Comparison of ENCODE assay signal across 9 mouse cellular contexts in genomic region chr2:58174476-58175286, GRCm38 (mm10). TPM values are rescaled to one million over a fixed set of nuclear protein-coding genes. Genes with fewer than 3 reads are reported as not detected.
DNase-seq lines count a peak whose midpoint lies in the region; ATAC-seq and TF ChIP-seq lines count a peak whose summit lies in the region.
"Had no signal": no experiment of that assay in that cellular context is flagged by ENCODE, and none has a peak within 500 bp of the region (broad histone marks: within the 10 kb centered on the region; RNA-seq: fewer than 3 reads in every experiment).

No protein-coding gene starts in this region.

- H3K4me1 ChIP-seq in cerebellum, adult 2 months (ENCODE audit: control insufficient read depth, insufficient read depth, low read length), result peaks cover 13% of the 10 kb centered on the region; the same call in 1 of the 2 replicates
- H3K4me1 ChIP-seq in forebrain, embryonic 15.5 days, result peaks cover 16% of the 10 kb centered on the region
- H3K4me1 ChIP-seq in midbrain, embryonic 13.5 days (replicated peaks), result 0 out of 2 replicates have a peak, but pooled peaks cover 10% of the 10 kb centered on the region

- H3K27me3 ChIP-seq in cerebellum, adult 2 months (ENCODE audit: control insufficient read depth, insufficient read depth, low read length), result no peaks in the 10 kb centered on the region
- H3K27me3 ChIP-seq in forebrain, embryonic 15.5 days, result no peaks in the 10 kb centered on the region
- no peaks in the 10 kb centered on the region for H3K27me3 ChIP-seq in midbrain, embryonic 13.5 days
- H3K27me3 ChIP-seq: Patski had no signal

- peak overlapping the region; percentile 49; the same call in 1 of the 2 replicates for H3K27ac ChIP-seq in cerebellum, adult 2 months (ENCODE audit: insufficient read depth, low read length)
- peak overlapping the region; percentile 79 for H3K27ac ChIP-seq in forebrain, embryonic 15.5 days (replicated peaks)
- peak overlapping the region; percentile 42 for H3K27ac ChIP-seq in midbrain, embryonic 13.5 days

- H3K36me3 ChIP-seq in forebrain, embryonic 15.5 days, result no peaks in the 10 kb centered on the region
- H3K36me3 ChIP-seq in midbrain, embryonic 13.5 days, result no peaks in the 10 kb centered on the region

- H3K9me3 ChIP-seq in forebrain, embryonic 15.5 days, result no peaks in the 10 kb centered on the region
- no peaks in the 10 kb centered on the region for H3K9me3 ChIP-seq in midbrain, embryonic 13.5 days

- TF ChIP-seq POLR2A in cerebellum, adult 2 months (IDR thresholded peaks at IDR 0.05; ENCODE audit: borderline replicate concordance, insufficient read depth, low read length), result no peak

- 0 out of 2 replicates have a peak overlapping the region, but pooled peaks have one; percentile 7 for H3K9ac ChIP-seq in forebrain, embryonic 15.5 days (replicated peaks)
- no peak overlapping the region for H3K9ac ChIP-seq in midbrain, embryonic 13.5 days (replicated peaks)

- TF ChIP-seq CTCF in cerebellum, adult 2 months (IDR thresholded peaks at IDR 0.05; ENCODE audit: borderline replicate concordance, insufficient read depth, low read depth, low read length), result no peak

- no peak overlapping the region for H3K4me3 ChIP-seq in cerebellum, adult 2 months (replicated peaks; ENCODE audit: insufficient read depth, low read depth, low read length)
- 0 out of 2 replicates have a peak overlapping the region, but pooled peaks have one; percentile 7 for H3K4me3 ChIP-seq in forebrain, embryonic 15.5 days
- no peak overlapping the region for H3K4me3 ChIP-seq in midbrain, embryonic 13.5 days (replicated peaks)

- DNase-seq in left cerebral cortex, adult 8-10 months (ENCODE audit: low spot score in 2 of 2), result peak; percentile 12 to 21
- DNase-seq in left cerebral cortex, adult 11 months (ENCODE audit: low spot score), result no peak
- DNase-seq in cerebellum, adult 2 months, result peak; percentile 45 to 50
- DNase-seq in yolk sac, embryonic 10.5 days (ENCODE audit: low spot score), result no peak
- no peak for DNase-seq in spleen, postnatal 10 days (ENCODE audit: low spot score in 2 of 2)
- DNase-seq in gastrocnemius, postnatal 10 days, result no peak

- peak overlapping the region; percentile 26 for H3K4me2 ChIP-seq in forebrain, embryonic 15.5 days (replicated peaks)
- 0 out of 2 replicates have a peak overlapping the region, but pooled peaks have one; percentile 5 for H3K4me2 ChIP-seq in midbrain, embryonic 13.5 days (replicated peaks)

- peak; percentile 96 for ATAC-seq in forebrain, embryonic 15.5 days (replicated peaks)
- peak; percentile 94 for ATAC-seq in midbrain, embryonic 13.5 days

- WGBS in cerebellum, adult 2 months, result 21% methylated on average over 9 of the region's 9 CpGs
- WGBS in forebrain, embryonic 15.5 days, result 4% methylated on average over 9 of the region's 9 CpGs
- WGBS in midbrain, embryonic 13.5 days, result 47% methylated on average over 9 of the region's 9 CpGs

RNA-seq across cellular contexts. Expression of gene Cytip, which starts 20.7 kb away (rescaled TPM):
- under 1 TPM in 3 of 4 experiments, not detected in 1; 0.07 to 0.98 (median 0.93) TPM for total RNA-seq in left cerebral cortex, adult 8-10 months (2022)
- polyA plus RNA-seq in cerebellum, adult 2 months (2012; rRNA removed), result 0.38 and 0.40 TPM in 2 replicates
- 0.09 TPM in 1 of 2 replicates, not detected in the other for polyA plus RNA-seq in forebrain, embryonic 15.5 days (2015; fragmentation: Nextera tagmentation; extraction: Ambion mirVana)
- polyA plus RNA-seq in midbrain, embryonic 13.5 days (2015; fragmentation: Nextera tagmentation; extraction: Ambion mirVana), result 0.34 and 0.50 TPM in 2 replicates
- total RNA-seq in gastrocnemius, postnatal 10 days (2021), result under 1 TPM; 0.19 to 0.43 TPM

Comparison
In these comparisons a context has a peak if more than half of its experiments do, and no peak if none do; other contexts are left out.
1. DNase-seq: peak in left cerebral cortex, adult 8-10 months (2 of 2) and cerebellum, adult 2 months (2 of 2); none in left cerebral cortex, adult 11 months (single experiment), yolk sac, embryonic 10.5 days (single experiment), spleen, postnatal 10 days (0 of 2) and gastrocnemius, postnatal 10 days (single experiment).
2. Peak in every context shown above with its lines, with median percentiles within 50 percentile points of each other: H3K27ac ChIP-seq.